Mouse (Mus musculus) 3134 (cell line): ENCODE measurements around the gene Acot11.

Source experiments
- DNase-seq: peaks from one replicate; pipeline ENCODE4 v3.0.0-alpha.2; 2011; ENCODE audit warnings: low spot score; ENCODE audit not compliant: insufficient read length; ENCODE audit errors: extremely low read depth

Acot11 gene

DNA sequence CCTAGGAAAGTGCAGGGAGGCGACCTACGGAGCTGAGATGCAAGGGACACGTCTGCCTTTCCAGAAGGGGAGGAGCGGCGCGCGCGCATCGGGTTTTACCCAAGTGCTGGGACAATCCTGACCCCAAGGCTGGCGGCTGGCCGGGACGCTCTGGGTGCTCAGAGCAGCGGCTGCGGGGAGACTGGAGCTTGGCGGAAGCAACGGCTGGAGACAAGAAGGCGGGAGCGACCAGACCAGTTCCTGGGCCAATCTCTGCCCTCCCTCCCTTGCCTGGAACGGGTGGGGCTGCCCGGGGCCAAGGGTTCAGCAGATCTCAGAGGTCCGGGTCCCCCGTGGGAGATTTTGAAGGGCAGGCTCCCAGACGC lies at the start of gene Acot11:
TSS of gene Acot11 (minus strand) at position 89 of the 365 bp plus-strand sequence.
- no peak for DNase-seq

DNA sequence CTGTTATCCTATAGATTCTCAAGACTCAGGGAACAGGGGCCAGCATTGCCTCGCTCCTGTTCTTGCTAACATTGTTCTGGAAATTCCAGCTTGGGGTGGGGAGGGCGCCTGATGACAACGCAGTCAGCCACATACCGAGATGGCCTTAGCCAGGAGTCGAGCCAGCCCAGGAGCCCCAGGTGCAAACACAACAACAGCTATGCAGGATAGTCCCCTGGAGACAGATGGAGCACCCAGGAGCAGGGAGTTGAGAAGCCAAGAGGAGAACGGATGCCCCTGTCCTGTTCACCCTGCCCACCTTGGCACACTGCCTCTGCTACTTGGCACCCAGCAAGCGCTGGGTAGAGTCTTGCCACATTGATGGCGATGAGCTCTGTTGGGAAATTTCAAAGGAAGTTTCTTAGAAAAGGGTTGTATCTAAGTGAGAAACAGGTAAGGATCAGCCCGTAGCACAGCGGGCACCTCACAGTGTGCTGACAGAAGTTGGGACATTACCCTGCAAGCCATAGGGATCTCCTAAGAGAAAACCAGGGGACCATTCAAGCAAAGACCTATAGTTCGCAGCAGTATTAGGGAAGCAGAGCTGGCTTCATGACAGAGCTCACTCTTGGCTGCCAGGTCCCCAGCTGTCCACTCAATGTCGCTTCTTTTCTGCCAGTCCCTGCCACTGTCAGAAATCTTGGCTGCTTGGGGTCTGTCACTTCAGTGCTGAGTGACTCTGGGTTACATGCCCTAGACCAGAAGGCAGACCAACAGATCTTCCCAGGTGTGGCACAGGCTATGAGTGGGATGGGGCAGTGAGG lies 43.7 kb upstream of the Acot11 start:
- DNase-seq, result peak; percentile 85

DNA sequence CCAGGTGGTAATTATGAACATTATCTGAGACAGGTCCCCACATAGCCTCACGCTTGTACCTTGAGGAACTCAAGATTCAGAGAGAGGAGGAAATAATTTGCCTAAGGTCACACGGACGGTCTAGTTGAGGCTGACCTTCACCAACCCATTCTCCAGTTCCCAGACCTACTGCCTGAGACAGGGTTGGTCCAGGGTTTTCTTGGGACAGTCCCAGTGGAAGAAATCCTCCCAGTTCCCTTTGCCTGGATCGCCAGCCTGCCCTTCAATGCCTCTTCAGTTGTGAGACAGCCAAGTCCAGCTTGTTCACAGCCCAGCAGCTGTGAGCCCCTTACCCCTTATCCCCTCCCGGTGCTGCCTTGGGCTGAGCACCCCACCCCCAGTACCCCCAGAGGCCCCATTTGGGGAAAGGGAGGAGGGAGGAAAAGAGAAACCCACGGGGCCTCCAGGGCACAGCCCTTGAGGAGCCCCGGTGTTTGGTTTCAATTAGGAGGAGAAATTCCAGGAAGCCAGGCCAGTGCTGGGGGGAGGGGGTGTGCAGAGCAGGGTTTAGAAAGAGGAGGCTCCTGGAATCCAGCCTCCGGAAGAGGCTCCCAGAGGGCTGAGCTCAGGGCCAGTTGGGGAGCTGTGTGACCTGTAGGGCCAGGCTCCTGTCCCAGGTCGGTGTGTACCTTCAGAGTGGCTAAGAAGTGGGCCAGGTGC lies 42.9 kb upstream of the Acot11 start:
- peak; percentile 86 for DNase-seq

DNA sequence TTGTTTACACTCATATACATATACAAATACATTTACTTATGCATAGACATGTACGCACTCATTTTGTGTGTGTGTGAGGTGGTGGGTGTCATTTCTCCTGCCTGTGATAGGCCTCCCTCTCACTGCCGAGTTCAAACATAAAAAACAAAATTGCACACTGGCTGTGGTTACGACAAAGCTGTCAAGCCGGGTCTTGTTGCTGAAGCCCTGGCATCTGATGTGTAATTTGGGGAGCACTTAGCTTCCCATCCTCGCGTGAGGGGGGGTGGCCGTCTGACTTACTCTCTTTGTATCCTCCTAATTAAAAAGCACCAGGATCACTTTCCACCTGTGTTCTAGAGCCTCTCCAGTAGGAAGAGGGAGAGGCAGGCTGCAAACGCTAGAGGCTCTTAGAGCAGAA lies 37.8 kb upstream of the Acot11 start:
- no peak for DNase-seq

DNA sequence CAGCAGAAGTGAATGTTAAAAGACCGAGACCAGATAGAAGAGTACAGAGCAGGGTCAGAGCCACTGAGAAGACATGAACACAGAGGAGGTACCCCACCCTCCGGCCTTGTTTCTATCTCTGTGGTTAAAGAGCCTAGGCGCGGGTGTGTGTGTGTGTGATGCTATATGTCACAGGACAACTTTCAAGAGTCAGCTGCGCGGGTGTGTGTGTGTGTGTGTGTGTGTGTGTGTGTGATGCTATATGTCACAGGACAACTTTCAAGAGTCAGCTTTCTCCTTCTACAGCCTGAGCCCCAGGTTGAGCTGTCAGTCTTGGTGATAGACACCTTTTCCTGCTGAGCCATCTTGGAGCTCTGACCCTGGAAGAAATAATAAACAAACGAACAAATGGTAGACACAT lies 37.1 kb upstream of the Acot11 start:
- DNase-seq, result no peak

DNA sequence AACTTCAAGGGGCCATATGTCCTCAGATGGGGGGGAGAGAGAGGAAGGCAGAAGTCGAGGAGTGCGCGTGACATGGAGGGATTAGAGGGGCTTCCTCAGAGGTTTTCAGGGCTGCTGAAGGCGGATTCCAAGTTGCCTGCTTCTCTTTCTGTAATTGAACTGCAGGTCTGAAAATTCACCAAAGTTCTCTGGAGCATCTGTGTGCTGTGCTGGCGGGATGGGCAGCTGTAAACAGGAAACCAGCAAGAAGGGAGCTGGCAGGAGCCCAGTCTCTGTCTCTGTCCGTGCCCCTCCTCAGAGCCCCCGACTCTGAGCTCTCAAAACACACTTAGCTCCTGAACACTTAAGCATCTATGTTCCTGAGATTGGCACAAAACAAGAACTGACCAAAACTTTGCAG lies 36.5 kb upstream of the Acot11 start:
- DNase-seq, result peak; percentile 36

DNA sequence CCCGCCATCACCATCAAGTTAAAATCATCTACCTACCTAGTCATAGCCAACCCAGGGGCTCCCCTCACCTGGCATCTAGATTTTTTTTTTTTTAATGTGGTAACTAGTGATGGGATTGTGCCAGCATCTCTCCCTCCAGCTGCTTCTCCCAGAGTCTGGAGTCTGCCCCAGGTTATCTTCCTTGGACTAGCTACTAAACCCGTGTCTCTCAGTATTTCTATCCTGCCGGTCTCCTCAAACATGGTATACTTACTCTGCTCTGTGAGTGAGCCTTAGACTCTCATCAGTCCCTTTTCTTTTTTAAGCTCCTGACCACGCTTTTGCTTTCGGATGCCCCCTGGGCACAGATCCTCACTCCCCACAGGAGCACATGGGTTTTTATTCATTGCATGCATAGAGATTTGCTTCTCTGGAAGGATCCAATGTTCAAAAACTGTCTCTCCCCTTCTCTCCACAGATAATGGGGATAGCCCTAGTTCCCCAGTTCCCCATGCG lies 35.9 kb upstream of the Acot11 start:
- no peak for DNase-seq

DNA sequence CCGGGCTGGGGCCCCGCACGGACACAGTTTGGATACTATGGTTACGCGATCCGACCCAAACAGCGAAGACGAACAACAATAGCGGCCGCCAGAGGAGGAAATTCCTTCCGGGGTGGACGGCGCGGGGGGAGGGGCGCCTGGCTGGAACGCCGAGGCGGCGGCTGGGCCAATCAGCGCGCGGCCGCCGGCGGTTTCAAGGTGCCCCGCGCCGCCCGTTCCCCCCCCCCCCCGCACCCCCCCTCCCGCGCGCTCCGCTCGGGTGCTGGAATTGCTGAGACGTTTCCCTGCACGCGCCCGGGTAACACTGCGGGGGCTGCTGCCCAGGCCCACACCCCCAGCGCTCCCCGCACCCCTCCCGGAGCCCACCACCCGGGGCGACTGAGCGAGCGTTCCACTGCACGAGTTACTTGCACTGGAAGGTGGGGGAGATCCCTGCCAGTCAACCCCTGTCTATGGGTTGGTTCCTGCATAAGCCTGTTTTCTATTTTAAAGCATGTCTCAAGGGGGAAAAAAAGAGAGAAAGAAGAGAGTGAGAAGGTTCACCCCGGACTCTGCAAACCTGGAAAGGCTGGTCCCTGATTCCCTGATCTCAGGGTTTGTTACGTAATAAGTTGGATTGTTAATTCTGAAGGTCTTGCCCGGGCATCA lies 35.3 kb upstream of the Acot11 start:
- peak; percentile 82 for DNase-seq

DNA sequence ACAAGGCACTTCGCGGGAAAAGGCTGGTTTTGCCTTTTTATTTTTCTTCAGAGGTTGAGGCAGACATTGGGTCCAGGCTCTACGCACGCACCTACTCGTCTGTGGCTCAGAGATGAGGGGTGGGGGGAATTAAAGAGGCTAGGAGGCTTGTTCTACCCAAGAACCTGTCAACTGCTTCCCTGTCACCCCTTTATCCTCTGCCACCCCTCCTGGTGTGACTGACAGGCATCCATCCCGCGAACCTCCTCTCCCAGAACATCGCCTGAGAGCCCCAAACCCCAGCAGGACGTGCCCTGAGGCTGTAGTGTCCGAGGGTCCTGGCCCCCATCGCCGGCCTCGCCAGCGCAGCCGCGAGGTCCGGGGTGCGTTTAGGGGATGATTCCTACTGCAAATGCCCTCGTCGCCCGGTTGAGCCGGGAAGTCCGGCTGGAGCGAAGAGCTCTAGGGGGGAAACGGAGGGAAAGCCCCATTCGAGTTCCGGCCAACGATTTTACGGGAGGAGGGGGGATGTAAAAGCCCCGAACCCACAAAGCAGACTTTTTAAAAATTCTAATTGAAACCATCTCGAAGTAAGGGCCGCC lies 34.5 kb upstream of the Acot11 start:
- DNase-seq, result peak; percentile 65

DNA sequence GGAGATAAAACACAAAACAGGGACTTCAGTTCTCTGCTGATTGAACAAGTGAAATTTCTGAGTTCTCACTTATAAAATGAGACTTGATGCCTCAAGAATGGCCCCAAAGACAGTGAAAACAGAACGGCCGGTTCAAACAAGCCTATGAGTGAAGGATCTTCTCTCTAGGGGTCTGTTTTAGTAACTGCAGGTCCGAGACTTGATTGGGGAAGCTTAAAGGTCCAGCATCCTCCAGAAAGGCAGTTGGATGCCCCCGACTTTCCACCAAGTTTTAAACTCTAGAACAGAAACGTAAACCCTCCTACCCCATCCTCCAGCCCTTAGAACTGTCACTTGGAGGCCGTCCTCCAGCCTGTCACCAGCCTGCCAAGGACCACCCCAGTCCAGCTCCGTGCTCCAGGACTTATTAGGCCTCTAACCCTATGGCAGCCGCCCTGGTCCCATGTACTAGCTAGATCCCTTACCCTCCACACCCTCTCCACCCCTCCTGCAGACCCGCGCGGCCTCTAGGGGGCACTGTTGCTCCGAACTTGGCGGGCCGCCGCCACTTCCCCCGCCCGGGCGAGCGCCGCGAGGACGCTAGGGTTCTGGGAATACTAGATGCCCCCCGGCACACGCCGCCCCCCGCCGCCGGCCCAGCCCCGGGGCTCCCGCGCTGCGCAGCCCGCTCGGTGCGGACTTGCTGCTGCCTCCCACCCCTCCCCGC lies 33.9 kb upstream of the Acot11 start:
- DNase-seq, result peak; percentile 85

DNA sequence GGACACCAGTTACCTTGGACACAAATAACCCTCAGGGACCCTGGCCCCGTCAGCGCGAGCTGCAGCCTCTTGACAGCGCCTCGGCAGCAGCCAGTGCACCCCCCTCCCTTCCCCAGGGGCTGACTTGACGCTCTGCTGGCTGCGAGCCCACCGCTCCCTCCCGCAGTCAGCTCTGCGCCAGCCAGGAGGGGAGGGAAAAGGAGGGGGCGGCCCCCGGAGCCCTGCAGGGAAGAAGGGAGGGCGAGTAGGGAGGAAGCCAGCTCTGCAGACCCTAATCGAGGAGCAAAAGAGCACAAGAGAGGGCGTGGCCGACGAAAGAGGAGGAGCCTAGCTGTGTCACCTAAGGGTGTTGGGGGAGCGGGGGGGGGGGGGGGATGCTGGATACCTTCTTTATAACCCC lies 33.2 kb upstream of the Acot11 start:
- no peak for DNase-seq

DNA sequence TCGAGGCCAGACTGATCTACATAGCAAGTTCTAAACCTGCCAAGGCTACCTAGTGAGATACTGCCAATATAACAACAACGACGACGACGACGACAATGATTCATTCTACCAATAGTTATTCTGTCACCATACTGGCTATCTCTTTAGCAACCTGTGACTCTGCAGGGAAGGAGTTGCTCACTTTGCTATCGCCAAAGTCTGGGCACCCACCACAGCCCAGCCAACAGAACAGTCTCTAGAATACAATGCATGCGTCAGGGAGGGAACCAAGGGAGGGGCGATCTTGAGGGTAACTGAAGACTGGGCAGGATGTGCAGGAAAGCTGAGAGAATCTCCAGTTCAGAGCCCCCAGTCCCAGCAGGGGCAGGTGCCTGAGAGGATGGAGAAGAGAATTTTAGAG lies 32.6 kb upstream of the Acot11 start:
- no peak for DNase-seq

DNA sequence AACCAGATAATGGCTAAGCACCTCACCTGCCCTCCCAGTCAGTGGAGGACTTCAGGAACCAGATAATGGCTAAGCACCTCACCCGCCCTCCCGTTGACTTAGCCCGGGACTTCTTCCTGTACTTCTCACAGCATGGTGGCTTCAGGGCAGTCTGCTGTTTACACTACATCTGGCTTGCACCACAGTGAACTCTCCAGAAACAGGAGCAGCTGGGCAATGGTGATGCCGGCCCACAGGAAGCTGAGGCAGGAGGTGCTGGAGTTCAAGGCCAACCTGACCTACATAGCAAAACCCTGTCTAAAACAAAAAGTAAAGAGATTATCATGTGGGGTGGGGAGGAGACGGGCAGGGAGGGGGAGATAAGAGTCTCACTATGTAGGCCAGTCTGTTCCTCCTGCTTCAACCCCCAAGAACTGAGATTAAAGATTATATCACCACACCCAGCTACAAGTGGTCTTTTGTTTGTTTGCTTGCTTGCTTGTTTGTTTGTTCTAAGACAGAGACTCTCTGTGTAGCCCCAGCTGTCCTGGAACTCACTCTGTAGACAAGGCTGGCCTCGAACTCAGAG lies 25.8 kb upstream of the Acot11 start:
- no peak for DNase-seq

DNA sequence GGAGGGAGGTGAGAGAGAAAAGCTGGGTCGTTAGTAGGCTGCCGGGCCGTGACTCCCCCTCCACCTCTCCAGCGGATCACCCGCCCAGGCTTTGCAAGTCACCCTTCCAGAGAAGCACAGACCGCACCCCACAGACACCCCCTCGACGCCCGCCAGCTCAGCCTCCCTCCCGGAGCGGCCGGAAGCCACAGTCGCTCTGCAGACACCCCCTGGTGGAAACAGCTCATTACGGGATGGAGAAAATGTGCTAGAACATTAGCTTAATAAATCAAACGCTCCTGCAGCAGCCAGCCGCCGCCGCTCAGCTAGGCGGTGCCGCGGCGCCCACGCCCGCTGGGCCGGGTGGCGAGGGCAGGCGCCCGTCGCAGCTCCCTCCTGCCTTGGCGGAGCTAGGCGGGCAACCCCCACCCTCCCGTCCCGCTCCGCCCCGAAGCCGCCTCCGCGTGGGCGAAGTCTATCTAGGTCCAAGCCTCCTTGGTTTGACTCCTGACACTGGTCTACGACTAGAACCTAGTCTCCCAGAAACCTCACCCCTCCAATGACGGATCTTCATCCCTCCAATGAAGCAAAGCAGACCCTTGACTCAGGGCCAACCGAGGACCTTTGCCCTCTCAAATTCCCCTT lies 23.1 kb upstream of the Acot11 start:
- DNase-seq, result peak; percentile 80

DNA sequence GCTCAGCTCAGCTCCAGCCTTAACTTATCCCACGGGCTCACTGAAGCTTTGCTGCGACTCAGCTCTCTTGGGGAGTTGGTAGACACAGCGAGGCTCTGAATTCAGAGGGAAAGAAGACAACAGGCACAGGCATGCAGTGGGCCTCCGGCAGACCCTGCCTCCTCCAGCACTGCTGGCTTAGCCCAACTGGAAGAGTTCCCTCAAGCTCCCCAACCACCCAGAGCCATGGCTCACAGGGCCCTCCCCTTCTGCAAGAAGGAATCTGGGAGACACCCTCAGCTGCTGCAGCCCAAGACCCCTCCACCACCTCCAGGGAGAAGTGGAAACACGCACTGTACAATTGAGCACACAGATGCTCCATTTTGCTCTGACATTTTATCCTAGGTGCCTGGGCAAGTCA lies 20.4 kb upstream of the Acot11 start:
- DNase-seq, result no peak

DNA sequence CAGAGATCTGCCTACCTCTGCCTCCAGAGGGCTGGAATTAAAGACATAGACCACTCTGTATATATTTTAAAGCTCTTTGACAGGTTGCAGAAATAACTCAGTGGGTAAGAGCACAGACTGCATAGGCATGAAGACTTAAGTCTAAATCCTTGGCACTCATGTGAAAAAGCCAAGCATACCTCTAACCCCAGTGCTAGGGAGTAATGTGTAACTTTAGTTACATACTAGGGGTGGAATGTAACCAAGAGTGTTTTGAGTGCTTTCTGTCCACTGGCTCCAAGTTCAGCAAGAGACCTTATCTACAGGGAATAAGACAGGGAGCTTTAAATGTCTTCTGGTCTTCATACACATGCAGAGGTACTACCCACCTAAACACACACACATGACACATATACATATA lies 14.6 kb upstream of the Acot11 start:
- DNase-seq, result no peak

DNA sequence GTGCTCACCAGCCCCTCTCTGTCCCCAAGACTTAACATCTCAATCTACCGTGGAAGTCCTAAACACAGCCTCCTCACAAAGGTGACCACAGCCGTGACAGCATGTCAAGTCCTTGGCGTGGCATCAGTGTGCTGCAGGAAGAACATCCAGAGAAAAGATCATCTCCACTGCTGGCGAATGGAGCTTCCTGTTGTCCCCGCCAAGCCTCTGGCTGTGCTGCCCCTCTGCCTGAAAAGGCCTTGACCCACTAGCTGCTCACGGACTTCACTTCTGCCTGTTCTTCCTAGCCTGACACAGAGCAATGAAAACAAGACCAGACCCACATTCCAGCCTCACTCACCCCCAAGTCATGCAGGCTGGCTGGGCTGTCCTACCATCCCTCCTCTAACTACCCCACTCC lies 13.5 kb upstream of the Acot11 start:
- no peak for DNase-seq

DNA sequence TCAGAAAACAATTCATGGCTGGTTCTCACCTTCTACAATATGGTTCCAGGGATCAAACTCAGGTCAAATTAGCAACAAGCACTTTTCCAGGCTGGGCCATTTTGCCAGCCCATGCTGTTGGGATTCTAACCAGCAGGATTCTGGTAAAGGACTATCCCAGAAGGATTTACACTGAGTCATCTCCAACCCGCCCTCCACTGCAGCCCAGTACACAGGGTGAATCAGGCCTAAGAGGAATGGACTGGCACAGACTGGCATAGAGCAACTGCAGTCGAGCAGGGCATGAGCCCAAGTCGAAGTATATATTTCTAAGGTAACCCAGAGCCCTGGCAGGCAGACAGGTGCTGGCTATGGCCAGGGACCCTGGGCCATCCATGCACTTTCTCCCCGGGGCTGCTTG lies 12.2 kb upstream of the Acot11 start:
- DNase-seq, result peak; percentile 43

DNA sequence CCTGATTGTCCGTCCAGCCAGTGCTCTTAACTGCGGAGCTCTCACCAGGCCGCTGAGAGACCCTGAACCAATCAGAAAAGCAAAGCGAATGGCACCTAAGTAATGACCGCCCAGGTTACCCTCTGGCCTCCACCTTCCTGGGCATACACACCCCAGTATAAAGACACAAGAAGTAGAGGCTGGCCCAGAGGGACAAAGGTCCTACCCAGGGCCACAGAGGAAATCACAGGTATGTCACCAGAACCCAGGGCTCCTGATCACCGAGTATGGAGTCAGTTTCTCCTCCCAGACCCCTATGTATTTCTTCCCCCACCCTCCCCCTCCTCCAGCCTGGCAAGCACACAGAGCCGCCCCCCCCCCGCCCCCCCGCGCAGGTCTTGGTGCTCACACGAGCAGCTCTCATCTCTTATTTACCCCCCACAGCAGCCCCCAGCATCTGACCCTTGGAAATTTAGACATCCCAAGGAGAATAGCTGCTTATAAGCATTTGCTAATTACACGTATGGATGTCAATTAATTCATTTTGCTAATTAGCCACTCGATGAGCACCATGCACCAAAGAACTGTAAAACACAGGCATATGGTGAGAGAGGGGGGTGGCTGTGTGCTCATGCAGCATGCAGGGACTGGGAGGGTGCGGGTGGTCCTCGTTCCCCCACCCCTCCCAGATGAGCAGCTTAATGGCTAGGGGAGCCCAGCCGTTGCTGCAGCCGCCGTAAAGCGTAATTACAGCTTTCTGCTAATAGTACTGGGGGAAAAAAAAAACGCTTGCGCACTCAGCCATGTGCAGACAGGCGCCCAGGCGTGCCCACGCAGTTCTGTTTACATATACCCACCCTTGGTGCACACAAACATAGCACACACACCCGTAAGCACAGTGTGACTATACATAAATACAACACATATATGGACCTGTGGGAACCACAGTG lies 10.9 kb upstream of the Acot11 start:
- no peak for DNase-seq
